Mouse (Mus musculus) heart, adult 18-20 months (tissue): ENCODE measurements at regions not wholly inside any gene's neighbourhood (a gene's known extent, or its start where the extent isn't known, plus 50 kb on each side); places are given as distances from the start of the nearest gene placed in this dataset.

Experiments
- DNase-seq, 2 experiments: peaks; one replicate each; pipeline ENCODE4 v3.0.0; 2021 to 2022; ENCODE audit warnings: mixed read lengths in 1 of 2

DNA sequence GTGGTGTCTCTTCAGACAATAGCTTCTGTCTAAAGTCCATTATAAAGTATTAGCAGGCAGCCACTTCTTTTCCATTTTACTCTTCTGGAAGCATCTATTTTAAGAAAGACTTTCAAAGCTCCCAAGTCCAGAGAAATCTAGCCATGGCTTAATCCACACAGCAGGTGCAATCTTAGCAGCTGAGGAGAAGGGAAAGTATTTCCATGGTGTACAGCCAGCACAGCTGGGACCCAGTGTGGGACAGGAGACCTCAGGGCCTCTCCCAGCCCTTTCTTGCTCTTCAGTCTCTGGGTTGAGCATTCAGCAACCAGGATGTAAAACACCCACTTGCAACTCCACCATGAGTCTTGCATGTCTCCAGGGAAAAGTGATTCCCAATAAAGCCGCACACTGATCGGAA is 202.8 kb downstream of the Gadd45g start:
- no peak for DNase-seq

DNA sequence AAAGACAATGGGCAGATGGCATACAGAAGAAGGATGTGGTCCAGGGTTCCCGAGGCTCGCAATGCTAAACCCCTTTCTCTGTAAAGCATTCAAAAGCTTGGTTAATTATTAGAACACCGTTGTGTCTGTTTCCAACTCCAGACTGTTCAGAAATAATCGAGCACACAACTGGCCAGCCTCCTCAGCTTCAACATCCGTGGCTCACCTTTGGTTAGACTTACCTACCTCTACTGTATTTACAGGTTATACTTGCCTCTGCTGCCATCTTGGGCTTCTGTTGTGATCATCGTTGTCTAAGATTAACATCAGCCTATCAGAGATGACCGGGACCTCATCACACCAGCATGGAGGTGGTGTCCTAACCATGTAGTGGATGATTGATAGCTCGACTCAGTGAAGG is 209.3 kb downstream of the Gadd45g start:
- DNase-seq = no peak

DNA sequence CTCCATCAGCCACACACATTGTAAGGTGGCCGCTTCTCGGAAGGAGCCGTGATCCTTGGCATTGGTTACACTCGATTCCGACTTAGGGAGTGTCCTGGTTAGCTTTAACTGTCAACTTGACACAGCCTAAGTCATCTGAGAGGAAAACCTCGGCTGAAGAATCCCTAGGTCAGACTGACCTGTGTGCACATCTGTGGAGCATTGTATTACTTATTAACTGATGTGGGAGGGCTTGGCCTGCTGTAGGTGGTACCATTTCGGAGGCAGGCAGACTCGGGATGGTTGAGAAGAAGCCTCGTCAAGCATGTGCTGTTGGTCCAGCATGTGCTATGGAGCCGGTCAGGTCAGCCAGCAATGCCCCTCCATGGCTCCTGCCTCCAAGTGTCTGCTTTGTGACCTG is 211.0 kb downstream of the Gadd45g start:
- no peak for DNase-seq

DNA sequence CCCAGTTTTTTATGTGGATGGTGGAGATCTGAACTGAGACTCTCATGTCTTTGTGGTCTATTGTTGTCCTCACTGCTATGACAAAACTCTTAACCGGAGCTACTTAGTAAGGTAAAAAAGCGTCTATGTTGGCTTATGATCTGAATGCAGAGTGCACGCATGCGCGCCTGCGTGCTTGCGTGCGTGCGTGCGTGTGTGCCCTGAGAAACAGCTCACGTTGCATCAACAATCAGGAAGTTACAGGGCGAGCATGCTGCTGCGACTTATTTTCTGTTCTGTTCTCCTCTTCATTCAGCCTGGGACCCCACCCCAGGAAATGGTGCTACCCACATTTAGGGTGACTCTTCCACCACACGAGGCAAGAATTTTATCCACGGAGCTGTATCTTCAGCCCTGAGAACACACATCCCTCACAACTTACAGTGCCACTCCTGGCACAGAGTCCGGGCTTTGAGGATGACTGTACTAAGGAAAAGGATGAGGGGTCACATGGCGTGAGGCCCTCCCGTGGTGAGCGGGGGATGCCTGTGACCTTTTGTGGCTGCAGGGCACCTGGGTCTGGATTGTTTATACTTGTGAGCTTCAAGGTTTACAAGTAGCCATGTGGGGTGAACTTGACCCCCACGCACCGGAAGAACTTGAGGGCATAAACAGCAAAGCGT is 213.4 kb downstream of the Gadd45g start:
- DNase-seq = no peak

DNA sequence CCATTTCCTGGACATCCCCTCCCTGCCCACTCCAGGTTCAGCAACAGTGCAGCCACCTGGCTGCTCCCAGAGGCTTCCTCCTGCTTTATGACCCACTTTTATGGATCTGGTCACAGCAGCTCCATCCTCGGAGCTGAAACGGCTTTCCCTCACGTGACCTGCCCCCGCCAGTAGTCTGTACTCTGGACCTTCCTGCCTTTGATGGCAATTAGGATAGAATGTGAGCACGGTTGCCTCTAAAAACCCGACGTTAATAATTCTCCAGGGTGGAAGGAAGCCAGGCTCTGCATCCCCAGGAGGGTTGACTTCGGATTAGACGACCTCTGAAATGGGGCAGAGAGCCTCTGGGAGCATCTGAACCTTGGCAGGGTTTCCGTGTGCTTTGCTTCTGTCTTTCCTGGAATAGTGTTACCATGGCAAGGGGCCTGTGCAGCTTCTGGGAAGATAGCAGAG is 214.0 kb downstream of the Gadd45g start:
- no peak for DNase-seq

DNA sequence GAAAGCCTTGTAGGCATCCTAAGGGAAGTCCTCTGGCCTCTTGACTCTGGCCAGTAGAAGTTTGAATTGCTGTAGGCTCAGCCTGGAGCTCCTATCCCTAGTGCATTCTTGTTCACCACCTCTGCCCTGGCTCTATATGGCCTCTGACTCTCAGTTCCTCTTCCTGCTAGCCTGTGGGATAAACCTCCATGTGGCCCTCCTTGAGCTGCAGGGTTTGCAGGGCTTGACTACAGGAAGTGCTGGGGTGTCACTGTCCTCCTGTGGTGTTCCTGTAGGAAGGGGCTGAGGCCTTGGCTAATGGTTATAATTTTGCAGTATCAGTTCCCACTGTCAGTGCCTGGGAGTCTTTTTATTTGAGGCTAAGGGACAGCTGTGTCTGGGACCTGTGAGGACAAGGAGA is 215.0 kb downstream of the Gadd45g start:
- DNase-seq = peak in 1 of 2 experiments; percentile 55

DNA sequence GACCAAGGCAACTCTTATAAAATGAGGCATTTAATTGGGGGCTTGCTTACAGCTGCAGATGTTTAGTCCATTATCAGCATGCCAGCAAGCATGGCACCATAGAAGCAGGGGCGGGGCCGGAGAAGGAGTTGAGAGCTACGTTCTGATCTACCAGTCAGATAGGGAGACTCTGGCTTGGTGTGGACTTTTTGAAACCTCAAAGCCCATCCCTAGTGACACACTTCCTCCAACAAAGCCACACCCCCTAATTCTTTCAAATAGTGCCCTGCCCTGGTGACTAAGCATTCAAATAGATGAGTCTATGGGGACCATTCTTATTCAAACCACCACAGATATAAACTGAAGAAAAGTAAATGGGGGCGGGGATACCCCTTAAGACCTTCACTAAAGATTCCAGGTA is 215.4 kb downstream of the Gadd45g start:
- peak in 1 of 2 experiments; percentile 25 for DNase-seq

DNA sequence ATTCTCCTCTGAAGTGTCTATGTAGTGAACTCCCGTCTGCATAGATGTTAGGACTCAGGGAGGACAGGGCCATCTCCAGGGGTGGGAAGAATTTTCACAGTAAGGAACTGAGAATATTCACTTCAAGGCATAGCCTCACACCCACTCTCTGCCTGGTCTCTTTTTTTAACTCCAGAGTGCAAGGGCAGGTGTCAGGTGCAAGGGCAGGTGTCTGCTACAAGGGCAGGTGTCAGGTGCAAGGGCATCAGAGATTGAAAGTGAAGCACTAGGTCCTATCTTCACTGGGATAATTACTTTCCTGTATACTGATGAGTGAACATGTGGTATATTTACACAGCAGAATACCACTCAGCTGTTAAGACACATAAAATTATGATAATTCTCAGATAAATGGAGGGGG is 216.1 kb downstream of the Gadd45g start:
- DNase-seq = no peak

DNA sequence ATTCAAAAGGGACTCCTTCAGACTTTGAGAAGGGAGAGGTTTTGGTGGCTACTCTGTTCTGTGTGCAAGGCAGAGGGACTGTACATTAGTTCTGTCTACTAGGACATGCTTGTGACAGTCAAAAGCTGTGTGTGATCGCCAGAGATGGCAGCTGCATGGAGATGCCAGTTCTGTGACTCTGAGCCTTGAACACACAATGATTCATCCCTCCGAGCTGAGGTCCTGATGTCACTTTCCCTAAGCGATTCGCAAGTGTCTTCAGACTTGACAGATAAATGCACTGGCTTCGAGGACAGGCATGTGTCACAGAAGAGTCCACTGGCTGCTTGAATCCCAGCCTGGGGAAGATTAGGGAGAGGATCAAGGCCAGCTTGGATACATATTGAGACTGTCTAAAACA is 218.8 kb downstream of the Gadd45g start:
- no peak for DNase-seq

DNA sequence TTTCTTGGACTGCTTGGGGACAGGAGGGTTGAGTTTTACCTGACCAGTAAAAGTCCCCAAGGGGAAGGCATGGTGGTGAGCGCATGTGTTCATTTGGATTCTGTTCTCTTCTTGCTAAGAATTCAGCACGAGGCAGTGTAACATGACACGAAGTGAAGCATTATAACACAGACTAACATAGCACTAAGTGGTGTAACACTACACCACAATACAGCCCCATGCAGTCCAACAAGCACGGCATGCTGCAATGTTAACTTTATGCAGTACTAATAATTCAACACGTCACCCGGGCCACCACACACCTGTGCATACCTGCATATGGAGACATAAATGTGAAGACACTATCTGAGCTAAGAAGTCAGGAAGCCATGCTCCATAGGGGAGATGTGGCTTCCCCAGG is 219.2 kb downstream of the Gadd45g start:
- no peak for DNase-seq

DNA sequence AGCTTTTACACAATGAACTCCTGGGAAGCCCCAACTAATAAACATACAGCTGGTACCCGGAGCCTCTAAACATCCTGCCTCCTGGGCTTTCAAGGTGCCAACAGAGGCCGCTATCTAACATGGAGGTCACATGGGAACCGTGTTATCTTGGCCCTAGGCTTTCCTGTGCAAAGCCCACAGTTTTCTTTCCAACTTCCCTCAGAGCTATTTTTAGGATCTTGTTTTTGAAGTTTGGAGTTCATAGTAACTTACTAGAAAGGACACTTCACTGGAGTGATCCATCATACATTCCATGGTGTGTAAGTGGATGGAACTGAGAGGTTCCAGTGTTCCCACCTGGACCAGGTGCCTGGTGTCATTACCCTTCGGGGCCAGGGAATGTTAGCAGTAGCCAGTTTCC is 220.6 kb downstream of the Gadd45g start:
- no peak for DNase-seq

DNA sequence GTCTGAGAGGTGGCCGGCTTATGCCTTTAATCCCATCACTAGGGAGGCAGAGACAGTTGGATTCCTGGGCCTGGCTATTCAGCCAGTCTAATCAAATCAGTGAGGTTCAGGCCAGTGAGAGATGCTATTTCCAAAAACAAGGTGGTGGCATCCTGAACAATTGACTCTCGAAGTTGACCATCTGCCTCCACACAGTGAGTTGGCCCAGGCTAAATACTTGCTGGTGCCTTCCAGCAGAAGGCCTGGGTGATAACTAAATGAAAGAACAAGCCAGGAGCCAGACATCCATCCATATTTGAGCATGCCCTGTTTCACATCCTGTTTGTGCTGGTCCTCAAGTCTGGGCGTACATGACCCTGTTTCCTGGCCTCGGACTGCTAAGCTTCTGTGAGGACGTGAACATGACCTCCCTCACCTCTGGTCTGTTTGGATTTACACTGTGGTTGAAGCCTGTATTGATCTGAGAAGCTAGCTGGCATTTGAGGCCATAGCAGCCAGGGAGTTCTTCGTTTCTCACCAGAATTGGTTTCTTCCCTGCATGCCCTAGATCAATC is 222.5 kb downstream of the Gadd45g start:
- DNase-seq = peak in 1 of 2 experiments; percentile 33

DNA sequence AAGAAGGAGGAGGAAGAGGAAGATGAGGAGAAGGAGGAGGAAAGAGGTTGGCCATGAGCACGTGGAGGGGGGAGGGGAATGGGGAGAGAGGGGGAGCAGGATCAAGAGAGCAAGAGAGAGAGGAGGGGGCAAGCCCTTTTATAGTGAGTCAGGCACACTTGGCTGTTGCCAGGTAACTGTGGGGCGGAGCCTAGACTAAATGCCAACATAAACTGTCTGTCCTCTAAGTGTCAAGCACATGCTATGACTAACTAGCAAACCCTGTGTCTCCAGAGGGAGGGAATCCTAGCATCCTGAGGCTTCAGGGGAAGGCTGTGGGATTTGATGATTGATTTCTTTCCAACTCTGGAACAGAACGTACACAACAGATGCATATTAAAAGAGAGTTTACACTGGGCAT is 223.2 kb downstream of the Gadd45g start:
- no peak for DNase-seq

DNA sequence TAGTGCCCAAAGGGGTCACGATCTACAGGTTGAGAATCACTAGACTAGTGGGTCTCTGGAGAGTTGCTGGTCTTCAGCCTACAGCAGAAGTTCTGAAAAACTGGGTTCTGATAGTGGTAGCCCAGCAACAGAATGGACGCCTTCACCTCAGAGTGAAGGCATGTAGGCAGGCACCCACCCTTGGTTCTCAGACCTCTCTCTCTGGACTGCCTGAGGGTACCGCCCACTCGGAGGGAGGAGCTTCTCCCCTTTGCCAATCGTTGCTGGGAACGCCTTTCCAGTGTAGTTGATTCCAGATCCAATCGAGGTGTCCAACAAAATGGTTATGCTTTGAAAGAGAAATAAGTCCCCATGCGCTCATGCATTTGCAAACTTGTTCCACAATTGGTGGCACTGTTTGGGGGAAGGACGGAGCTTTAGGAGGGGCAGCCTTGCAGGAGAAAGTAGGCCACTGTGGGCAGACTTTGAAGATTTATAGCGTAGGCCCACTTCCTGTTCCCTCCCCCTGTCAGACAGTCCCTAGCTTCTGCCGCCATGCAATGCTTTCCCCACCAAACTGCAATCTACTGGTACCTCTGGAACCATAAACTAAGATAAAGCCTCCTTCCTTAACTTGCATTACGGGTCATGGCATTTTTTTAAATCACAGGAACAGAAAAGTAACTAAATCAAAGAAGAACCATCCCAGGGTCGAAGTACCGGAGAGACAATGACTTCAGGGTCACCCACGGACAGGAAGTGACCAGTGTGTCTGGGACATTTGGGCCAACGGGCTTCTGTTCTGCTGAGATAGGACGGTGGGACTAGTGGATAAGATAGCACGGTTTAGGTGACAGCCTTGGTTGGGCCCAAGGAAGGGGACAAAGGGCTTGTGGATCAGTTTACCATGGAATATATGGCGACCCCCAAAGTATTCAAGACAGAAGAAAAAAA is 224.5 kb downstream of the Gadd45g start:
- no peak for DNase-seq

DNA sequence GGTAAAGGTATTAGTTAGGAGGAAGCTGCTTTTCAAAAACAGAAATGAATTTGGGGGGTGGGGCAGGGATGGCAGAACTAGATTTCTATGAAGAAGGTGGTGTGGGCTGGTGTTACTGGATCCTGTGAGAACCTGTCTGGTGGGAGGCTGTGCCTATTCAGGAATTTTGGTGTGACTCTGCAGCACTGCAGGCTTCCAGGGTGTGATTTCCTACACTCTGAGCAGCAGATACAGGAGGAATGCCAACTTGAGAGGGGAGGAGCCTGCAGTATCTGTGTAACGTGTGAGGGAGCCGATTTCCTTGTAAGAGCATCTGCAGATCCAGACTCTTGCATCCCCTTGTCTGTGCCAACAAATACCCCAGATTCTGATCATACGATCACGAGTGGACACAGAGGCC is 231.1 kb downstream of the Gadd45g start:
- no peak for DNase-seq

DNA sequence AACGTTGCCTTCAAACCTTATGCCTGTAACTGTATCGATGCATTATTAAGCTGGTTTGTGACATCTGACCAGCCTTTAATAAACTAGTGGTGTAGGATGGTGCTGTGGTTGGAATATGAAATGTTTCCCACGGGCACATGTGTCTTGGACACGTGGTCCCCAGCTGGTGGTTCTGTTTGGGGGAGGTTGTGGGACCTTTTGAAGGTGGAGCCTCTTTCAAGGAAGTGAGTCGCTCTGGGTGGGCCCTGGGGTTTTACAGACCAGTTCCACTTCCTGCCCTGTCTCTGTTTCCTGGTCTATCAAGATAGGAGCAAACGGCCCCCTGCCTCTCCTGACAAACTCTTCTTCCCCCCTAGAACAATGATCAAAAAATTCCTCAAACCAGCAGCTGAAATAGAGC is 232.1 kb downstream of the Gadd45g start:
- peak in 1 of 2 experiments; percentile 44 for DNase-seq

DNA sequence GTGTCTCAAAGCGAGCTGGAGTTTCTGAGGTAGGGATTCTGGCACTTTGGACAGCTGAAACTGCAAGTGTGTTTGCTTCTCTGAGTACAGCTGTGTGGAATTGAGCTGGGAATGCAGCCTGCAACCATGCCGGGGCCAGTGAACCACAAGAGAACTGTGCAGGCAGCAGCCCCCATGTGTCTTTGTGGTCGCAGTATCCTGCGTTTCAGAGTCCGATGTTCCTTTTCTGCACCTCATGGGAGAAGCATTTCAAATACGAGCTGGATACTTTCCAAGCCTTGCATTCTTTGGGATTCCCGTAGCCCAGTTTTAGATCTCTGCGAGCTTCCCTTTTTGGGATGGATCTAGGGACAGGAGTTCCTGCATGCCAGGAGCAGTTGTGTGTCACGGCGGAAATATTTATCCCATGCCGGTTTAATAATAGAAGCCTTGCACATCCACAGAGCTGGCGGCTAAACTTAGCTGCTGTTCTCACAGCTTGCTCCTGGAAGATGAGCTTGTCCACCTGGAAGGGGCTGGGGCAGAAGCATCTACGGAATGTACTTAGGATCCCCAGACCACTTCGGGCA is 233.3 kb downstream of the Gadd45g start:
- DNase-seq = peak; percentile 70 to 86

DNA sequence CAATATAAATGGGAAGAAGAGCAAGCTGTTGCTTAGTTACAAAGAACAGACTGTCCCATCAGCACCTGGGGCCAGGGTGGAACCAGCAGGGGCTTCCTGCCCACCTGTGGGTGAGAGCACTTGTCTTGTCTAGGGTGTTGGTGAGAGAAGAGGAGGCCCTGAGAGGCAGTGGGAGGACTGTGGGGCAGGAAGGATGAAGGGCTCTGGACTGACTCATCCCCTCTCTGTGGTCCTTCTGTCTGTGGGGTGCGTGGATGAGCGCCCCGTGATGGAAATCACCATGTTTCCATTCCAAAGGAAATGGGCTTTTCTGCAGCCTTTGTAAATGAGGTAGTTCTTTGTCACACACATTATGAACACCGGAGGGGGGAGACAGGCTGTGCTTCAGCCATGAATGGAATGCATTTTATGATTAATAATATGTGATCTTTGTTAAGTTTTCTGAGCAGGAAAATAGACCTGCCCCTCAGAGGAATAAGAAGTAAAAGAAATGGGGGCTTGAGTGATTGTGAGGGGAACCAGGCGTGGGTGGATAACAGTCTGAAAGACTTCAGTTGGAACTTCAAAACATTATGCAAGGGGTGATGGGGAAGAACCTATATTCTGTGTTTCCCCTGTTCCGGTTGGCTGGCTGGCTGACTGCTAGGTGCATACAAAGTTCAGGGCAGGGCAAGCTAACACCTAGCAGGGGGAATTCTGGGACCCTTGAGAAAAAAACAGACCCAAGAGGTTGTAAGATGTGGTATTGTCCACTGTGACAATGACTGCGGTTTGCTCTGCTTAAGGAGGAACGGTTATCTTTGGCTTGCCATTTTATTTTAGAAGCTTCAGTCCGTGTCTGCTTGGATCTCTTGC is 237.3 kb downstream of the Gadd45g start:
- no peak for DNase-seq

DNA sequence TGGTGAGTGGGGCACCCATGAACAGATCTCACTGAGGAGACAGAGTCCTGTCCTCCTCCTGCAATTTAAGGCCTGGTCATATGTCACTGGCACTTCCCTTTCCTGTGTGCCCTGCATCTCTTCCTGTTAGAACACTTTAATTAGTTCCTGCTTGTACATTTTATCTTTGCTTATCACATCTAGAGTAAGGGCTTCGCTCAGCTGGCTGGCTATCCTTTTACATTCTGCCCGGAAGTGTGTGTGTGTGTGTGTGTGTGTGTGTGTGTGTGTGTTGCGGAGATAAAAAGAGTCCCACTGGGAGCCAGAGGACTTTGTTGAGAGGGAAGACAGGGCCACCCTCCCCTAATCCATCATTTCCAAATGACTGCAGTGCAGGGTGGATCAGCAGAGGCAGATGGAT is 238.6 kb downstream of the Gadd45g start:
- peak in 1 of 2 experiments; percentile 18 for DNase-seq

DNA sequence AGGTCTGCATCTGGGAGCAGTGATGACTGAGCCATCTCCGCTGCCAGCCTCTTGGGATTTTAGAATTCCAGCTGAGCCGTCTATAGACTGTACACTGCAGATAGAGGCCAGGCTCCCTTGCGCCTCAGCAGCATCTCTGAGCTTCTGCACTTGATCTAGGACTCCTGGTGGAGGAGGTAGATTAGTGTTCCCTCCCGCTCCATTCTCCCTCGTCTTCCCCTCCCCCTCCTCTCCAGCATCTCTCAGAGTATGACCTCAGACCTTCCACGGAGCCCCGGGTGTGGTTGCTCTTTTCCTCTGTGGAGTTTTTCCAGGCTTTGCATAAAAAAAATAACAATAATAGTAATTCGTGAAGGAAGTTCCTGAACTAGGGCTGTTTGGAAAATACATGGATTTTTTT is 241.8 kb downstream of the Gadd45g start:
- peak in 1 of 2 experiments; percentile 33 for DNase-seq

DNA sequence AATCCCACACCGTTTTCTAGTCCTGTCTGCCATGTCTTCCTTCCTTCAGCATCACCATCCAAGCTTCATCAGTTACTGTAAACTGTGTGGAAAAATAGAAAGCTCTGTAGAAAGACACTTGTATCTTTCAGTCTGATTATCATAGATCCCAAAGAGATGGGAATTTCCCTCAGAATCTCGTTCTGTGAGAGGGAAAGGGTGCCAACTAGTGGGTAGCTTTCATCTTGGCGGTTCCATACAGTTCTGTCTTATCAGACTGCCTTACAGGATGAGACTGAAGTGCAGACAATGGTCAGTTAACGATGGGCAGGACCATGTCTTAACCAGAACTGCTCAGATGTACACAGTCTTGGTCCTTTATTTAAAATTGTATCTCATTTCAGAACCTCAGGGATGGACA is 243.9 kb downstream of the Gadd45g start:
- DNase-seq = no peak

DNA sequence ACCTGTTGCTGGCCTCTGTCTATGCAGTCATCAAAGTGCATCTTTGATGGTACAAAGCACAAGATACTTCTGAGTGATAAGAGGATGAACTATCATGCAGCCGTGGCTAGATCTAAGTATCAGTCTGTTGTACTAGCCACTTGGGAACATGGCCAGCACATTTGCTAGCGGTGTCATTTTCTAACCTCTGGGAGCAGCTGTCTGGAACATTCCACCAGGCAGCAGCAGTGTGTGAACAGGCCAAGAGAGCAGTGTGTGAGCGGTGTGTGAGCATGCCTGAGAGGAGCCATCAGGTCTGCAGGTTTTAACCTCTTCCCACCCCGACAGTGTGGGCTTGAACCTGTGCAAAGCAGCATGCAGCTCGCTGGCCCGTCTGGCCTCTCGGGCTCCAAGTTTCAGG is 248.3 kb downstream of the Gadd45g start:
- DNase-seq = no peak
